Mouse (Mus musculus): ENCODE measurements around the gene Spata1. TPM values are rescaled to one million over a fixed set of nuclear protein-coding genes. Genes with fewer than 3 reads are reported as not detected.

Spata1 gene
- 2.8 and 2.9 TPM in 2 replicates for polyA plus RNA-seq (2015; fragmentation: Nextera tagmentation; extraction: Ambion mirVana)

GRCm38 (mm10) chr3:146499431-146500002 lies at the start of gene Spata1, which contains the start of gene Gng5:
Spata1 (minus strand) TSS chr3:146499753.
Gng5 (plus strand) TSS chr3:146499807.
- peaks cover 18% of the 10 kb centered on the region for H3K4me1 ChIP-seq (replicated peaks)
- under 1% methylated on average over 76 of the region's 88 CpGs for WGBS
- ATAC-seq, result peak; percentile 97
- H3K4me3 ChIP-seq (replicated peaks), result peak within 1 kb of the TSS; percentile 87
- H3K9me3 ChIP-seq, result no peaks in the 10 kb centered on the region
- peak within 1 kb of the TSS; percentile 96 for H3K27ac ChIP-seq
- peak within 1 kb of the TSS; percentile 92 for H3K9ac ChIP-seq
- H3K4me2 ChIP-seq (replicated peaks), result peak within 1 kb of the TSS; percentile 65
- peaks cover 5% of the 10 kb centered on the region; the same call in 1 of the 2 replicates for H3K36me3 ChIP-seq
- no peaks in the 10 kb centered on the region for H3K27me3 ChIP-seq (replicated peaks)

GRCm38 (mm10) chr3:146543632-146544031 lies 44.1 kb upstream of the Spata1 start:
- Histone ChIP-seq H3K36me3 (no peaks in the 10 kb centered on the region), H3K4me2 (replicated peaks) (no peak overlapping the region), H3K9me3 (no peaks in the 10 kb centered on the region), H3K9ac (no peak overlapping the region), H3K4me1 (replicated peaks) (no peaks in the 10 kb centered on the region), H3K27ac (no peak overlapping the region), H3K27me3 (replicated peaks) (no peaks in the 10 kb centered on the region), H3K4me3 (replicated peaks) (no peak overlapping the region)
- ATAC-seq, result no peak
- WGBS, result 23% methylated on average over 1 of the region's 1 CpGs

GRCm38 (mm10) chr3:146540521-146541273 lies 41.1 kb upstream of the Spata1 start:
- H3K36me3 ChIP-seq, result no peaks in the 10 kb centered on the region
- no peak overlapping the region for H3K9ac ChIP-seq
- ATAC-seq, result no peak
- no peaks in the 10 kb centered on the region for H3K4me1 ChIP-seq (replicated peaks)
- WGBS, result 53% methylated on average over 4 of the region's 4 CpGs
- no peak overlapping the region for H3K27ac ChIP-seq
- no peak overlapping the region for H3K4me3 ChIP-seq (replicated peaks)
- no peak overlapping the region for H3K4me2 ChIP-seq (replicated peaks)
- H3K9me3 ChIP-seq, result no peaks in the 10 kb centered on the region
- H3K27me3 ChIP-seq (replicated peaks), result no peaks in the 10 kb centered on the region

- ATAC-seq, result no peak
- H3K9me3 ChIP-seq, result no peaks in the 10 kb centered on the region
- H3K9ac ChIP-seq, result no peak overlapping the region
- no peak overlapping the region for H3K4me3 ChIP-seq (replicated peaks)
- no peaks in the 10 kb centered on the region for H3K27me3 ChIP-seq (replicated peaks)
- no peak overlapping the region for H3K27ac ChIP-seq
- WGBS, result 63% methylated on average over 6 of the region's 6 CpGs
- no peak overlapping the region for H3K4me2 ChIP-seq (replicated peaks)
- H3K4me1 ChIP-seq (replicated peaks), result no peaks in the 10 kb centered on the region
- H3K36me3 ChIP-seq, result no peaks in the 10 kb centered on the region
Observed at GRCm38 (mm10) chr3:146534986-146535385, 35.4 kb upstream of the Spata1 start.

- H3K9me3 ChIP-seq, result no peaks in the 10 kb centered on the region
- ATAC-seq, result no peak
- no peak overlapping the region for H3K4me3 ChIP-seq (replicated peaks)
- H3K4me2 ChIP-seq (replicated peaks), result no peak overlapping the region
- H3K27ac ChIP-seq, result no peak overlapping the region
- H3K4me1 ChIP-seq (replicated peaks), result no peaks in the 10 kb centered on the region
- no peaks in the 10 kb centered on the region for H3K27me3 ChIP-seq (replicated peaks)
- H3K36me3 ChIP-seq, result no peaks in the 10 kb centered on the region
- H3K9ac ChIP-seq, result no peak overlapping the region
- WGBS, result 48% methylated on average over 2 of the region's 2 CpGs
Observed at GRCm38 (mm10) chr3:146528335-146528734, 28.8 kb upstream of the Spata1 start.

- ATAC-seq, result no peak; the same call in 1 of the 2 replicates
- WGBS, result 11% methylated on average over 8 of the region's 8 CpGs
- H3K4me3 ChIP-seq (replicated peaks), result peak overlapping the region; percentile 75
- peak overlapping the region; percentile 99 for H3K27ac ChIP-seq
- H3K9me3 ChIP-seq, result no peaks in the 10 kb centered on the region
- peak overlapping the region; percentile 71 for H3K9ac ChIP-seq
- peak overlapping the region; percentile 64 for H3K4me2 ChIP-seq (replicated peaks)
- no peaks in the 10 kb centered on the region for H3K4me1 ChIP-seq (replicated peaks)
- no peaks in the 10 kb centered on the region for H3K27me3 ChIP-seq (replicated peaks)
- peaks cover 10% of the 10 kb centered on the region; the same call in 1 of the 2 replicates for H3K36me3 ChIP-seq
Observed at GRCm38 (mm10) chr3:146521652-146522020, 22.1 kb upstream of the Spata1 start.

GRCm38 (mm10) chr3:146520798-146521651 lies 21.5 kb upstream of the Spata1 start, which contains the start of gene Rpf1:
Rpf1 (minus strand) TSS chr3:146521429.
- Histone ChIP-seq H3K27me3 (replicated peaks) (no peaks in the 10 kb centered on the region), H3K4me1 (replicated peaks) (no peaks in the 10 kb centered on the region), H3K4me2 (replicated peaks) (peak within 1 kb of the TSS; percentile 64), H3K9ac (peak within 1 kb of the TSS; percentile 71), H3K27ac (peak within 1 kb of the TSS; percentile 99), H3K9me3 (no peaks in the 10 kb centered on the region), H3K4me3 (replicated peaks) (peak within 1 kb of the TSS; percentile 75), H3K36me3 (peaks cover 10% of the 10 kb centered on the region; the same call in 1 of the 2 replicates)
- WGBS, result under 1% methylated on average over 57 of the region's 82 CpGs
- ATAC-seq, result peak; percentile 97

- Histone ChIP-seq H3K9ac (peak overlapping the region; percentile 71), H3K4me3 (replicated peaks) (peak overlapping the region; percentile 75), H3K27me3 (replicated peaks) (no peaks in the 10 kb centered on the region), H3K36me3 (peaks cover 10% of the 10 kb centered on the region; the same call in 1 of the 2 replicates), H3K9me3 (no peaks in the 10 kb centered on the region), H3K4me2 (replicated peaks) (peak overlapping the region; percentile 64), H3K27ac (peak overlapping the region; percentile 99), H3K4me1 (replicated peaks) (no peaks in the 10 kb centered on the region)
- WGBS, result 28% methylated on average over 5 of the region's 5 CpGs
- peak; percentile 7; the same call in 1 of the 2 replicates for ATAC-seq
Observed at GRCm38 (mm10) chr3:146520226-146520797, 20.8 kb upstream of the Spata1 start.

GRCm38 (mm10) chr3:146506711-146507110 lies 7.2 kb upstream of the Spata1 start:
- 93% methylated on average over 7 of the region's 7 CpGs for WGBS
- H3K36me3 ChIP-seq, result peaks cover 24% of the 10 kb centered on the region
- H3K4me1 ChIP-seq (replicated peaks), result peaks cover 12% of the 10 kb centered on the region; the same call in 1 of the 2 replicates
- H3K27me3 ChIP-seq (replicated peaks), result no peaks in the 10 kb centered on the region
- no peaks in the 10 kb centered on the region for H3K9me3 ChIP-seq
- no peak for ATAC-seq
- H3K27ac ChIP-seq, result no peak overlapping the region
- H3K4me2 ChIP-seq (replicated peaks), result no peak overlapping the region
- H3K9ac ChIP-seq, result no peak overlapping the region
- H3K4me3 ChIP-seq (replicated peaks), result no peak overlapping the region

- Histone ChIP-seq H3K27ac (peak overlapping the region; percentile 7; the same call in 1 of the 2 replicates), H3K9me3 (no peaks in the 10 kb centered on the region), H3K4me2 (replicated peaks) (peak overlapping the region; percentile 65), H3K4me3 (replicated peaks) (peak overlapping the region; percentile 87), H3K27me3 (replicated peaks) (no peaks in the 10 kb centered on the region), H3K36me3 (peaks cover 11% of the 10 kb centered on the region), H3K9ac (peak overlapping the region; percentile 29; the same call in 1 of the 2 replicates), H3K4me1 (replicated peaks) (peaks cover 18% of the 10 kb centered on the region)
- no peak for ATAC-seq
- 36% methylated on average over 5 of the region's 5 CpGs for WGBS
Observed at GRCm38 (mm10) chr3:146501601-146502123, 2.1 kb upstream of the Spata1 start.

GRCm38 (mm10) chr3:146500810-146501201 lies 1.3 kb upstream of the Spata1 start:
- peaks cover 9% of the 10 kb centered on the region for H3K36me3 ChIP-seq
- no peak overlapping the region for H3K27ac ChIP-seq
- 4% methylated on average over 5 of the region's 5 CpGs for WGBS
- peaks cover 18% of the 10 kb centered on the region for H3K4me1 ChIP-seq (replicated peaks)
- H3K9ac ChIP-seq, result peak overlapping the region; percentile 92
- peak overlapping the region; percentile 65 for H3K4me2 ChIP-seq (replicated peaks)
- H3K27me3 ChIP-seq (replicated peaks), result no peaks in the 10 kb centered on the region
- H3K9me3 ChIP-seq, result no peaks in the 10 kb centered on the region
- no peak for ATAC-seq
- peak overlapping the region; percentile 87 for H3K4me3 ChIP-seq (replicated peaks)

Data from intestine, embryonic 15.5 days (tissue).